Mouse (Mus musculus): ENCODE measurements around the gene Ltbp3. TPM values are rescaled to one million over a fixed set of nuclear protein-coding genes. Genes with fewer than 3 reads are reported as not detected.
"Not testable (repeated sequence)": the region's sequence is repeated elsewhere in the genome, so short reads cannot be mapped to it uniquely, and the experiment has no call there.

Gene Ltbp3
- polyA plus RNA-seq, 1 experiment from 2014 or later: 4.1 TPM

- no peak overlapping the region for H3K4me2 ChIP-seq
- ATAC-seq (replicated peaks; ENCODE audit: low FRiP score) (no peak), DNase-seq (ENCODE audit: low spot score) (no peak)
- no peak overlapping the region for H3K27ac ChIP-seq (ENCODE audit: low read depth, low read length)
- H3K9ac ChIP-seq (ENCODE audit: low read depth, low read length): no peak overlapping the region
- H3K36me3 ChIP-seq (ENCODE audit: control insufficient read depth, insufficient read depth, low read length): no peaks in the 10 kb centered on the region
- WGBS: 68% methylated on average over 5 of the region's 5 CpGs
- no peaks in the 10 kb centered on the region for H3K9me3 ChIP-seq (ENCODE audit: control insufficient read depth, low read length)
- H3K4me3 ChIP-seq (ENCODE audit: low read depth, low read length): no peak overlapping the region
- peaks cover 6% of the 10 kb centered on the region; the same call in 1 of the 2 replicates for H3K4me1 ChIP-seq (replicated peaks; ENCODE audit: control insufficient read depth, insufficient read depth, low read length)
- H3K27me3 ChIP-seq (replicated peaks; ENCODE audit: control insufficient read depth, insufficient read depth, low read length): no peaks in the 10 kb centered on the region
These were observed 48.4 kb downstream of the Ltbp3 start for GRCm38 (mm10) chr19:5789066-5789465.

GRCm38 (mm10) chr19:5791329-5791728, 50.6 kb downstream of the Ltbp3 start:
- Histone ChIP-seq H3K4me3 (ENCODE audit: low read depth, low read length) (no peak overlapping the region), H3K9ac (ENCODE audit: low read depth, low read length) (no peak overlapping the region), H3K9me3 (ENCODE audit: control insufficient read depth, low read length) (no peaks in the 10 kb centered on the region), H3K4me1 (replicated peaks; ENCODE audit: control insufficient read depth, insufficient read depth, low read length) (peaks cover 23% of the 10 kb centered on the region), H3K4me2 (no peak overlapping the region), H3K36me3 (ENCODE audit: control insufficient read depth, insufficient read depth, low read length) (peaks cover 10% of the 10 kb centered on the region), H3K27me3 (replicated peaks; ENCODE audit: control insufficient read depth, insufficient read depth, low read length) (no peaks in the 10 kb centered on the region), H3K27ac (ENCODE audit: low read depth, low read length) (no peak overlapping the region)
- DNase-seq (ENCODE audit: low spot score) (no peak), ATAC-seq (replicated peaks; ENCODE audit: low FRiP score) (no peak)
- 70% methylated on average over 4 of the region's 4 CpGs for WGBS

DNA sequence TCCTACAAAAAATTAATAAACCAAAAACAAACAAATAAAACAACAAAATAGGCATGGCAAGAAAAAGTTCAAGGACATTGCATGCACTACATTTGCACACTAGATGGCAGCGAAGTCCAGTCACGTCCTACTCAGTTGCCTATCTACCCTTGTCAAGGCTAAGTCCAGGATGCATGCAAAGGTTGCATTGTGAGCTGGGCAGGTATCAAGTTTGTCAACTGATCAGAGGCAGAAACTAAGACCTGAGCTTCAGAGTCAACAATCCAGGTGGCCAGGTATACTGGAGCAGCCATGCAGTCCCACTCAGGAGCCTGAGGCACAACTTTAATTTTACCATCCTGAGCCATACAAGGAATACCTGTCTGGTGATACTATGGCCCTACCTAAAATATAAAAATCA, 52.4 kb downstream of the Ltbp3 start:
- DNase-seq (ENCODE audit: low spot score): no peak

DNA sequence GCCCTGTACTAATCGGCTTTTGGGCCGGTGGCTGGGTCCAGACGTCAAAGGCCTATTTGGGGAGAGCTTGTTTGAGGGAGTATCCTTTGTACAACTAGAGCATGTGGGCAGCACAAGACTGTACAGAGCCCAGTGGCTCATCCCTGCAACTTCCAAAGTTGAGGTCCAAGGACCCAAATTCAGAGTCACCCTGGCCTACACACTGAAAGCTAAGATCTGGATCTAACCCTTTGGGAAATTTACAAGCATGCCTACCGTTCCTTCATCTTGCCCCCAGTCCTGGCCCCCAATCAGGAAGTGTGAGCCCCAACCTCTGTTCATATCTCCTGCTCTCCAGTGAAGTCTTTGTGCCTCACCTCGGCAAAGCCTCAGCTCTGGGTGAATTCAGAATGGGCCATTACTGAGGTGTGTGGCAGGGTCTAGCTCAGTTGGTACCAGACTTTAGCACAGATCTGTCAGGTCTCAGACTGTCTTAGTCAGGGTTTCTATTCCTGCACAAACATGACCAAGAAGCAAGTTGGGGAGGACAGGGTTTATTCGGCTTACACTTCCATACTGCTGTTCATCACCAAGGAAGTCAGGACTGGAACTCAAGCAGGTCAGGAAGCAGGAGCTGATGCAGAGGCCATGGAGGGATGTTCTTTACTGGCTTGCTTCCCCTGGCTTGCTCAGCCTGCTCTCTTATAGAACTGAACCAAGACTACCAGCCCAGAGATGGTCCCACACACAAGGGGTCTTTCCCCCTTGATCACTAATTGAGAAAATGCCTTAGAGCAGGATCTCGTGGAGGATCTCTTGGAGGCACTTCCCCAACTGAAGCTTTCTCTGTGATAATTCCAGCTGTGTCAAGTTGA, 53.4 kb downstream of the Ltbp3 start:
- not testable (repeated sequence) for DNase-seq (ENCODE audit: low spot score); H3K27me3 ChIP-seq (replicated peaks; ENCODE audit: control insufficient read depth, insufficient read depth, low read length); H3K9me3 ChIP-seq (ENCODE audit: control insufficient read depth, low read length); H3K4me2 ChIP-seq; H3K9ac ChIP-seq (ENCODE audit: low read depth, low read length); H3K4me3 ChIP-seq (ENCODE audit: low read depth, low read length)
- peaks cover 31% of the 10 kb centered on the region for H3K36me3 ChIP-seq (ENCODE audit: control insufficient read depth, insufficient read depth, low read length)
- H3K27ac ChIP-seq (ENCODE audit: low read depth, low read length): peak overlapping the region; percentile 47
- peak; percentile 42 for ATAC-seq (replicated peaks; ENCODE audit: low FRiP score)
- peaks cover 35% of the 10 kb centered on the region for H3K4me1 ChIP-seq (replicated peaks; ENCODE audit: control insufficient read depth, insufficient read depth, low read length)
- WGBS: 32% methylated on average over 7 of the region's 7 CpGs

More for the DNA sequence above, 52.4 kb downstream of the Ltbp3 start:
- H3K27me3 ChIP-seq (replicated peaks; ENCODE audit: control insufficient read depth, insufficient read depth, low read length): no peaks in the 10 kb centered on the region
- no peak overlapping the region for H3K9ac ChIP-seq (ENCODE audit: low read depth, low read length)
- no peak overlapping the region for H3K4me3 ChIP-seq (ENCODE audit: low read depth, low read length)
- H3K36me3 ChIP-seq (ENCODE audit: control insufficient read depth, insufficient read depth, low read length): peaks cover 27% of the 10 kb centered on the region
- ATAC-seq (replicated peaks; ENCODE audit: low FRiP score): peak; percentile 55
- no peak overlapping the region for H3K27ac ChIP-seq (ENCODE audit: low read depth, low read length)
- WGBS: 6% methylated on average over 2 of the region's 2 CpGs
- H3K9me3 ChIP-seq (ENCODE audit: control insufficient read depth, low read length): no peaks in the 10 kb centered on the region
- H3K4me1 ChIP-seq (replicated peaks; ENCODE audit: control insufficient read depth, insufficient read depth, low read length): peaks cover 35% of the 10 kb centered on the region
- no peak overlapping the region for H3K4me2 ChIP-seq

DNA sequence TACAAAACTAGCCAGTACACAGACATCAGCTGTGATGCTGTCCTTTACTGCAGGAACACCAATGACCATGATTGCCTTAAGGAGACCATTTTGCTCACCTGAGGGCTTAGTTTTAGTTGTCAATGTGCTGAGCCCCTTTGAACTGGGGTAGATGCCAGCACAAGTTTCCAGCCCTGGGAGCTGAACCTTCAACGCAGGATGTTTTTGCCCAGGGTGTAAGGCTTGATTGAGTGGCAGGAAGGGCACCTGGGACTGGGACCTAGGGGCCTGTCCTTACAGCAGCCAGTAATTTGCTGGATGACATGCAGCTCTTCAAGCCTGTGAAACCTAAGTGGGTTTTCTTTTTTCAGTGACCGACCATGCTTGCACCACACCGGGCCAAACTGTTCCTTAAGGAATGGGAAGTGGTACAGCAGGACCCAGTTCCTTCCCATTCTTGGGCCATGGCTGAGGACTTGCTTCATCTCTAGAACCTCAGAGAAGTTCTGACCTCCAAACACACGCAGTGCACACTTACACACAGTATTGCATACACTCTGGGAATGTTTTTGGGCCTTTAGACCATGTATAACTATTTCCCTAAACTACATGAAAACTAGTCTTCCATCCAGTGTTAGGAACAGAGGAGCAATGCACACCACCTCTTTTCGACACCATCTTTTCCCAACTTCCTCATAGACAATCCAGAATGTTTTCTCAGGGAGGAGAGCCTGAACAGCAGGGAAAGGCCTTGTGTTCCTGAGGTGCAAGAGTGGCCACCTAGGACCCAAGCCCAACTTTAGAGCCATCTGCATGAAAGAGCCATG, 54.3 kb downstream of the Ltbp3 start:
- DNase-seq (ENCODE audit: low spot score) (peak; percentile 55), ATAC-seq (replicated peaks; ENCODE audit: low FRiP score) (peak; percentile 27)
- H3K4me1 ChIP-seq (replicated peaks; ENCODE audit: control insufficient read depth, insufficient read depth, low read length): peaks cover 35% of the 10 kb centered on the region
- 31% methylated on average over 5 of the region's 5 CpGs for WGBS
- no peaks in the 10 kb centered on the region for H3K27me3 ChIP-seq (replicated peaks; ENCODE audit: control insufficient read depth, insufficient read depth, low read length)
- peak overlapping the region; percentile 95 for H3K4me2 ChIP-seq
- peak overlapping the region; percentile 47 for H3K27ac ChIP-seq (ENCODE audit: low read depth, low read length)
- H3K4me3 ChIP-seq (ENCODE audit: low read depth, low read length): no peak overlapping the region
- peaks cover 31% of the 10 kb centered on the region for H3K36me3 ChIP-seq (ENCODE audit: control insufficient read depth, insufficient read depth, low read length)
- no peak overlapping the region for H3K9ac ChIP-seq (ENCODE audit: low read depth, low read length)
- no peaks in the 10 kb centered on the region for H3K9me3 ChIP-seq (ENCODE audit: control insufficient read depth, low read length)

DNA sequence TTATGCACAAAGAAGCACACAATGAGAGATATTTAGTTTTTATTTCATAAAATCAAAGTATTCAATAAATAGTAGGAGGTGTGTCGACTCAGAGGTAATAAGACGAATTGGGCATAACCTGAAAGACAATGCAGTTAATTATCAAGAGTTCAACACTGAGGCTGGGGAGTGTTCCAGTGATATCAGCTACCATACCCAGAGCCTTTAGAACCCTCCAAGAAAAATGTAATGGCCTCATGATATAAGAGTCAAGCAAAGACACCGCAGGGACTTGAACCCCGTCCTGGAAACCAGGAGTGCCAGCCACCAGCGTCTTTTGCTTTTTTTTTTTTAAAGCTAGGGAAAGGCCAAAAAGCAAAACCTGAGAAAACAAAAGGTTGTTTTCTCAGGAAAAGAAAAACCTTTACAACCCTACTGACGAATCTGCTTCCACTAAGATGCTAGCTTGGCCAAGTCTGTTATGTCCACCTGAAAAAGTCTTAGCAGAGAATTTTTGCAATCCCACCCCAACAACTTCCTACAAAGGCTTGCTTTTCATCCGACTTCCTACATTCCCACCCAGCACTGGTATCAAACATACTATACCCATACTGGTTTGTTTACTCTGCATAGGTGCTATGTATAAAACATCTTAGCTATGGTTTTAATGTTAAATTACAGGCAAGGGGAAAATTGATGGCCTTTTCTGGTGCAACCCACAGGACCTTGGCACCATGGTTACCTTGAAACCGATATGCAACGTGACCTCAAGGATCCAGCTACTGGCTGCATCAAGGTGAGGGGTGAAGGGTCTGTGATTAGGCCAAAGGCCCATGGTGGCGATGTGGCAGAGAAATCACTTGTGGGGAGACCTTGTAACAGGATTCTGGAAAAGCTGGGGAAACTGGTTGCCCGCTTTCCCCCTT, 55.2 kb downstream of the Ltbp3 start:
- 69% methylated on average over 11 of the region's 11 CpGs for WGBS
- Histone ChIP-seq H3K27ac (ENCODE audit: low read depth, low read length) (peak overlapping the region; percentile 80; the same call in 1 of the 2 replicates), H3K4me3 (ENCODE audit: low read depth, low read length) (peak overlapping the region; percentile 89), H3K27me3 (replicated peaks; ENCODE audit: control insufficient read depth, insufficient read depth, low read length) (no peaks in the 10 kb centered on the region), H3K4me2 (peak overlapping the region; percentile 95), H3K4me1 (replicated peaks; ENCODE audit: control insufficient read depth, insufficient read depth, low read length) (peaks cover 35% of the 10 kb centered on the region), H3K36me3 (ENCODE audit: control insufficient read depth, insufficient read depth, low read length) (peaks cover 31% of the 10 kb centered on the region), H3K9me3 (ENCODE audit: control insufficient read depth, low read length) (no peaks in the 10 kb centered on the region), H3K9ac (ENCODE audit: low read depth, low read length) (peak overlapping the region; percentile 41)
- DNase-seq (ENCODE audit: low spot score): no peak
- no peak for ATAC-seq (replicated peaks; ENCODE audit: low FRiP score)

GRCm38 (mm10) chr19:5796573-5797111, 55.9 kb downstream of the Ltbp3 start:
- ATAC-seq (replicated peaks; ENCODE audit: low FRiP score) (no peak), DNase-seq (ENCODE audit: low spot score) (no peak)
- H3K27ac ChIP-seq (ENCODE audit: low read depth, low read length): peak overlapping the region; percentile 80; the same call in 1 of the 2 replicates
- H3K4me3 ChIP-seq (ENCODE audit: low read depth, low read length): peak overlapping the region; percentile 89
- WGBS: 75% methylated on average over 7 of the region's 7 CpGs
- H3K9me3 ChIP-seq (ENCODE audit: control insufficient read depth, low read length): no peaks in the 10 kb centered on the region
- peak overlapping the region; percentile 64 for H3K9ac ChIP-seq (ENCODE audit: low read depth, low read length)
- H3K4me1 ChIP-seq (replicated peaks; ENCODE audit: control insufficient read depth, insufficient read depth, low read length): peaks cover 35% of the 10 kb centered on the region
- H3K4me2 ChIP-seq: peak overlapping the region; percentile 95
- no peaks in the 10 kb centered on the region for H3K27me3 ChIP-seq (replicated peaks; ENCODE audit: control insufficient read depth, insufficient read depth, low read length)
- peaks cover 31% of the 10 kb centered on the region for H3K36me3 ChIP-seq (ENCODE audit: control insufficient read depth, insufficient read depth, low read length)
